Mouse (Mus musculus): ENCODE data around the gene Sipa1l3. TPM values are rescaled to one million over a fixed set of nuclear protein-coding genes. Genes with fewer than 3 reads are reported as not detected.

Gene Sipa1l3
- polyA plus RNA-seq, 1 experiment from 2014 or later: 17.4 TPM

GRCm38 (mm10) chr7:29541608-29542007, 23.2 kb upstream of the Sipa1l3 start:
- no peak for ATAC-seq (ENCODE audit: low FRiP score, low TSS enrichment)
- Histone ChIP-seq H3K36me3 (ENCODE audit: control insufficient read depth, insufficient read depth, low read length) (no peaks in the 10 kb centered on the region), H3K27ac (ENCODE audit: low read depth, low read length) (no peak overlapping the region), H3K4me3 (ENCODE audit: low read length) (no peak overlapping the region), H3K4me2 (replicated peaks; ENCODE audit: low read depth, low read length) (no peak overlapping the region), H3K27me3 (ENCODE audit: control insufficient read depth, insufficient read depth, low read length) (no peaks in the 10 kb centered on the region), H3K9me3 (ENCODE audit: control insufficient read depth, low read length) (no peaks in the 10 kb centered on the region), H3K4me1 (ENCODE audit: control insufficient read depth, insufficient read depth, low read length) (no peaks in the 10 kb centered on the region), H3K9ac (ENCODE audit: low read depth, low read length) (no peak overlapping the region)
- WGBS: 86% methylated on average over 4 of the region's 4 CpGs

GRCm38 (mm10) chr7:29541186-29541585, 22.7 kb upstream of the Sipa1l3 start:
- no peaks in the 10 kb centered on the region for H3K4me1 ChIP-seq (ENCODE audit: control insufficient read depth, insufficient read depth, low read length)
- H3K4me3 ChIP-seq (ENCODE audit: low read length): no peak overlapping the region
- no peaks in the 10 kb centered on the region for H3K27me3 ChIP-seq (ENCODE audit: control insufficient read depth, insufficient read depth, low read length)
- H3K36me3 ChIP-seq (ENCODE audit: control insufficient read depth, insufficient read depth, low read length): no peaks in the 10 kb centered on the region
- H3K4me2 ChIP-seq (replicated peaks; ENCODE audit: low read depth, low read length): no peak overlapping the region
- ATAC-seq (ENCODE audit: low FRiP score, low TSS enrichment): no peak
- 84% methylated on average over 5 of the region's 5 CpGs for WGBS
- no peak overlapping the region for H3K27ac ChIP-seq (ENCODE audit: low read depth, low read length)
- H3K9ac ChIP-seq (ENCODE audit: low read depth, low read length): no peak overlapping the region
- no peaks in the 10 kb centered on the region for H3K9me3 ChIP-seq (ENCODE audit: control insufficient read depth, low read length)

- no peak overlapping the region for H3K4me3 ChIP-seq (ENCODE audit: low read length)
- H3K4me2 ChIP-seq (replicated peaks; ENCODE audit: low read depth, low read length): no peak overlapping the region
- no peaks in the 10 kb centered on the region for H3K27me3 ChIP-seq (ENCODE audit: control insufficient read depth, insufficient read depth, low read length)
- no peaks in the 10 kb centered on the region for H3K9me3 ChIP-seq (ENCODE audit: control insufficient read depth, low read length)
- 92% methylated on average over 7 of the region's 7 CpGs for WGBS
- no peaks in the 10 kb centered on the region for H3K36me3 ChIP-seq (ENCODE audit: control insufficient read depth, insufficient read depth, low read length)
- no peak for ATAC-seq (ENCODE audit: low FRiP score, low TSS enrichment)
- H3K4me1 ChIP-seq (ENCODE audit: control insufficient read depth, insufficient read depth, low read length): no peaks in the 10 kb centered on the region
- H3K27ac ChIP-seq (ENCODE audit: low read depth, low read length): no peak overlapping the region
- no peak overlapping the region for H3K9ac ChIP-seq (ENCODE audit: low read depth, low read length)
Measured at GRCm38 (mm10) chr7:29540631-29541030, 22.2 kb upstream of the Sipa1l3 start.

GRCm38 (mm10) chr7:29523700-29524099, 5.3 kb upstream of the Sipa1l3 start:
- Histone ChIP-seq H3K27me3 (ENCODE audit: control insufficient read depth, insufficient read depth, low read length) (no peaks in the 10 kb centered on the region), H3K4me1 (ENCODE audit: control insufficient read depth, insufficient read depth, low read length) (no peaks in the 10 kb centered on the region), H3K4me3 (ENCODE audit: low read length) (no peak overlapping the region), H3K4me2 (replicated peaks; ENCODE audit: low read depth, low read length) (no peak overlapping the region), H3K36me3 (ENCODE audit: control insufficient read depth, insufficient read depth, low read length) (no peaks in the 10 kb centered on the region), H3K9me3 (ENCODE audit: control insufficient read depth, low read length) (no peaks in the 10 kb centered on the region), H3K27ac (ENCODE audit: low read depth, low read length) (no peak overlapping the region), H3K9ac (ENCODE audit: low read depth, low read length) (no peak overlapping the region)
- under 1% methylated on average over 5 of the region's 5 CpGs for WGBS
- ATAC-seq (ENCODE audit: low FRiP score, low TSS enrichment): no peak

- Histone ChIP-seq H3K36me3 (ENCODE audit: control insufficient read depth, insufficient read depth, low read length) (no peaks in the 10 kb centered on the region), H3K9me3 (ENCODE audit: control insufficient read depth, low read length) (no peaks in the 10 kb centered on the region), H3K4me1 (ENCODE audit: control insufficient read depth, insufficient read depth, low read length) (peaks cover 5% of the 10 kb centered on the region; the same call in 1 of the 2 replicates), H3K4me3 (ENCODE audit: low read length) (no peak overlapping the region), H3K27me3 (ENCODE audit: control insufficient read depth, insufficient read depth, low read length) (no peaks in the 10 kb centered on the region), H3K4me2 (replicated peaks; ENCODE audit: low read depth, low read length) (no peak overlapping the region), H3K27ac (ENCODE audit: low read depth, low read length) (no peak overlapping the region), H3K9ac (ENCODE audit: low read depth, low read length) (no peak overlapping the region)
- 64% methylated on average over 5 of the region's 5 CpGs for WGBS
- ATAC-seq (ENCODE audit: low FRiP score, low TSS enrichment): no peak
Measured at GRCm38 (mm10) chr7:29521841-29522575, 3.6 kb upstream of the Sipa1l3 start.

- H3K36me3 ChIP-seq (ENCODE audit: control insufficient read depth, insufficient read depth, low read length): no peaks in the 10 kb centered on the region
- H3K9me3 ChIP-seq (ENCODE audit: control insufficient read depth, low read length): no peaks in the 10 kb centered on the region
- whole genome bisulfite sequencing: 72% methylated on average over 5 of the region's 5 CpGs
- H3K4me2 ChIP-seq (replicated peaks; ENCODE audit: low read depth, low read length): no peak overlapping the region
- ATAC-seq (ENCODE audit: low FRiP score, low TSS enrichment): no peak
- no peaks in the 10 kb centered on the region for H3K27me3 ChIP-seq (ENCODE audit: control insufficient read depth, insufficient read depth, low read length)
- no peak overlapping the region for H3K4me3 ChIP-seq (ENCODE audit: low read length)
- H3K27ac ChIP-seq (ENCODE audit: low read depth, low read length): no peak overlapping the region
- no peak overlapping the region for H3K9ac ChIP-seq (ENCODE audit: low read depth, low read length)
- peaks cover 6% of the 10 kb centered on the region; the same call in 1 of the 2 replicates for H3K4me1 ChIP-seq (ENCODE audit: control insufficient read depth, insufficient read depth, low read length)
Measured at GRCm38 (mm10) chr7:29521365-29521764, 2.9 kb upstream of the Sipa1l3 start.

GRCm38 (mm10) chr7:29520794-29521193, 2.4 kb upstream of the Sipa1l3 start:
- Histone ChIP-seq H3K4me3 (ENCODE audit: low read length) (no peak overlapping the region), H3K36me3 (ENCODE audit: control insufficient read depth, insufficient read depth, low read length) (no peaks in the 10 kb centered on the region), H3K9me3 (ENCODE audit: control insufficient read depth, low read length) (no peaks in the 10 kb centered on the region), H3K4me1 (ENCODE audit: control insufficient read depth, insufficient read depth, low read length) (peaks cover 6% of the 10 kb centered on the region; the same call in 1 of the 2 replicates), H3K9ac (ENCODE audit: low read depth, low read length) (no peak overlapping the region), H3K27ac (ENCODE audit: low read depth, low read length) (no peak overlapping the region), H3K27me3 (ENCODE audit: control insufficient read depth, insufficient read depth, low read length) (no peaks in the 10 kb centered on the region), H3K4me2 (replicated peaks; ENCODE audit: low read depth, low read length) (no peak overlapping the region)
- 89% methylated on average over 2 of the region's 2 CpGs for WGBS
- ATAC-seq (ENCODE audit: low FRiP score, low TSS enrichment): no peak

GRCm38 (mm10) chr7:29519211-29519550, 740 bp upstream of the Sipa1l3 start:
- ATAC-seq (ENCODE audit: low FRiP score, low TSS enrichment): peak; percentile 26
- Histone ChIP-seq H3K27me3 (ENCODE audit: control insufficient read depth, insufficient read depth, low read length) (no peaks in the 10 kb centered on the region), H3K4me2 (replicated peaks; ENCODE audit: low read depth, low read length) (peak overlapping the region; percentile 85), H3K9me3 (ENCODE audit: control insufficient read depth, low read length) (no peaks in the 10 kb centered on the region), H3K27ac (ENCODE audit: low read depth, low read length) (peak overlapping the region; percentile 76), H3K4me3 (ENCODE audit: low read length) (peak overlapping the region; percentile 79), H3K4me1 (ENCODE audit: control insufficient read depth, insufficient read depth, low read length) (peaks cover 13% of the 10 kb centered on the region), H3K9ac (ENCODE audit: low read depth, low read length) (peak overlapping the region; percentile 70), H3K36me3 (ENCODE audit: control insufficient read depth, insufficient read depth, low read length) (no peaks in the 10 kb centered on the region)
- under 1% methylated on average over 19 of the region's 19 CpGs for whole genome bisulfite sequencing

- WGBS: under 1% methylated on average over 25 of the region's 28 CpGs
- no peak for ATAC-seq (ENCODE audit: low FRiP score, low TSS enrichment)
- H3K9me3 ChIP-seq (ENCODE audit: control insufficient read depth, low read length): no peaks in the 10 kb centered on the region
- H3K4me3 ChIP-seq (ENCODE audit: low read length): peak overlapping the region; percentile 79
- peak overlapping the region; percentile 43; the same call in 1 of the 2 replicates for H3K27ac ChIP-seq (ENCODE audit: low read depth, low read length)
- peak overlapping the region; percentile 61 for H3K4me2 ChIP-seq (replicated peaks; ENCODE audit: low read depth, low read length)
- no peaks in the 10 kb centered on the region for H3K36me3 ChIP-seq (ENCODE audit: control insufficient read depth, insufficient read depth, low read length)
- peaks cover 13% of the 10 kb centered on the region for H3K4me1 ChIP-seq (ENCODE audit: control insufficient read depth, insufficient read depth, low read length)
- H3K9ac ChIP-seq (ENCODE audit: low read depth, low read length): peak overlapping the region; percentile 70
- no peaks in the 10 kb centered on the region for H3K27me3 ChIP-seq (ENCODE audit: control insufficient read depth, insufficient read depth, low read length)
Measured at GRCm38 (mm10) chr7:29518054-29518420, 404 bp downstream of the Sipa1l3 start.

Data from kidney, embryonic 14.5 days (tissue).